Mouse (Mus musculus) stomach, postnatal 0 days (tissue): ENCODE measurements around the gene Wdr27. TPM values are rescaled to one million over a fixed set of nuclear protein-coding genes. Genes with fewer than 3 reads are reported as not detected.
"Not testable (repeated sequence)": the region's sequence is repeated elsewhere in the genome, so short reads cannot be mapped to it uniquely, and the experiment has no call there.

Experiments used
- ATAC-seq: fragments of 200-750 bp; cut with Nextera tagmentation; 2 replicates; pipeline ENCODE4 v1.8.0; 2017; ENCODE audit not compliant: low FRiP score, low TSS enrichment
- DNase-seq: peaks from one replicate; pipeline ENCODE4 v3.0.0-alpha.2; 2016; ENCODE audit warnings: low spot score
- H3K27ac ChIP-seq: fragments of 300-500 bp; sonication (generic); replicated peaks from 2 replicates; pipeline ENCODE4 v1.5.1; 2014; ENCODE audit warnings: mild to moderate bottlenecking, control low read depth
- H3K27me3 ChIP-seq: fragments of 300-500 bp; sonication (generic); 2 replicates; pipeline ENCODE4 v1.6.1; 2014; ENCODE audit warnings: low read length; ENCODE audit not compliant: control insufficient read depth, insufficient read depth
- H3K36me3 ChIP-seq: fragments of 300-500 bp; sonication (generic); 2 replicates; pipeline ENCODE4 v1.6.1; 2014; ENCODE audit warnings: low read length, mixed read lengths; ENCODE audit not compliant: control insufficient read depth, insufficient read depth
- H3K4me1 ChIP-seq: fragments of 300-500 bp; sonication (generic); replicated peaks from 2 replicates; pipeline ENCODE4 v1.6.1; 2014; ENCODE audit warnings: antibody characterized with exemption; ENCODE audit not compliant: control insufficient read depth, insufficient read depth
- H3K4me2 ChIP-seq: fragments of 300-500 bp; sonication (generic); replicated peaks from 2 replicates; pipeline ENCODE4 v1.6.1; 2014; ENCODE audit warnings: low read depth, mild to moderate bottlenecking, control low read depth, moderate library complexity
- H3K4me3 ChIP-seq: fragments of 300-500 bp; sonication (generic); 2 replicates; pipeline ENCODE4 v1.5.1; 2014; ENCODE audit warnings: low read depth, low read length, control low read depth
- H3K9ac ChIP-seq: fragments of 300-500 bp; sonication (generic); 2 replicates; pipeline ENCODE4 v1.6.1; 2014; ENCODE audit warnings: mild to moderate bottlenecking, low read length, control low read depth, mixed read lengths
- H3K9me3 ChIP-seq: fragments of 300-500 bp; sonication (generic); 2 replicates; pipeline ENCODE4 v1.6.1; 2016; ENCODE audit warnings: low read length; ENCODE audit not compliant: control insufficient read depth
- CTCF ChIP-seq: IDR thresholded peaks from 2 replicates; pipeline ENCODE4 v1.5.1; 2016; ENCODE audit warnings: antibody characterized with exemption, low read depth, mild to moderate bottlenecking, moderate library complexity
- EP300 ChIP-seq: optimal IDR thresholded peaks from 2 replicates; pipeline ENCODE3; 2016; ENCODE audit warnings: antibody characterized with exemption
- WGBS: fragments of 180-500 bp; shearing (Covaris S2); extraction: QIAGEN DNeasy Blood & Tissue Kit; methylation state at CpG from one replicate; pipeline ENCODE4 v1.1.7; 2014; 5-methylcytosine and 5-hydroxymethylcytosine counted together
- polyA plus RNA-seq: library from polyadenylated mRNA; unstranded; fragments of >200 nt; fragmentation: Nextera tagmentation; extraction: Ambion mirVana; gene quantifications from 2 replicates; pipeline ENCODE4 v1.2.1, GENCODE M21; 2015

Wdr27 gene
- polyA plus RNA-seq, 1 experiment from 2014 or later = 9.0 TPM

GRCm38 (mm10) chr17:14949161-14949827 is 6.3 kb upstream of the Wdr27 start:
- Histone ChIP-seq H3K9ac (no peak overlapping the region), H3K27ac (no peak overlapping the region), H3K4me3 (no peak overlapping the region), H3K9me3 (no peaks in the 10 kb centered on the region), H3K4me1 (no peaks in the 10 kb centered on the region), H3K27me3 (no peaks in the 10 kb centered on the region), H3K36me3 (peaks cover 7% of the 10 kb centered on the region), H3K4me2 (no peak overlapping the region)
- DNase-seq (peak; percentile 46), ATAC-seq (peak; percentile 83)
- 62% methylated on average over 7 of the region's 7 CpGs for WGBS
- no peak for TF ChIP-seq EP300
- no peak for TF ChIP-seq CTCF

GRCm38 (mm10) chr17:14944551-14944950 is 1.6 kb upstream of the Wdr27 start:
- ATAC-seq = no peak
- Histone ChIP-seq H3K36me3 (no peaks in the 10 kb centered on the region), H3K4me1 (no peaks in the 10 kb centered on the region), H3K4me3 (no peak overlapping the region; the same call in 1 of the 2 replicates), H3K27me3 (no peaks in the 10 kb centered on the region), H3K9me3 (no peaks in the 10 kb centered on the region), H3K27ac (no peak overlapping the region), H3K4me2 (peak overlapping the region; percentile 94), H3K9ac (no peak overlapping the region)
- DNase-seq = no peak
- TF ChIP-seq CTCF (no peak), EP300 (no peak)
- 91% methylated on average over 1 of the region's 1 CpGs for WGBS

GRCm38 (mm10) chr17:14943729-14944059 is 736 bp upstream of the Wdr27 start:
- TF ChIP-seq EP300 (no peak), CTCF (no peak)

GRCm38 (mm10) chr17:14942181-14942580 is 777 bp downstream of the Wdr27 start:
- DNase-seq, ATAC-seq, H3K27ac ChIP-seq, H3K4me1 ChIP-seq, H3K9me3 ChIP-seq, H3K4me3 ChIP-seq, H3K27me3 ChIP-seq, H3K36me3 ChIP-seq: not testable (repeated sequence)
- H3K4me2 ChIP-seq = peak overlapping the region; percentile 94
- peak overlapping the region; percentile 62; the same call in 1 of the 2 replicates for H3K9ac ChIP-seq
- 65% methylated on average over 6 of the region's 6 CpGs for WGBS

More at GRCm38 (mm10) chr17:14943729-14944059, 736 bp upstream of the Wdr27 start:
- H3K9me3 ChIP-seq = no peaks in the 10 kb centered on the region
- H3K27me3 ChIP-seq = no peaks in the 10 kb centered on the region
- no peak; the same call in 1 of the 2 replicates for ATAC-seq
- H3K36me3 ChIP-seq = no peaks in the 10 kb centered on the region
- peak overlapping the region; percentile 89 for H3K9ac ChIP-seq
- peak overlapping the region; percentile 90 for H3K27ac ChIP-seq
- no peak for DNase-seq
- 16% methylated on average over 16 of the region's 16 CpGs for WGBS
- peak overlapping the region; percentile 82 for H3K4me3 ChIP-seq
- peak overlapping the region; percentile 94 for H3K4me2 ChIP-seq
- H3K4me1 ChIP-seq = no peaks in the 10 kb centered on the region

GRCm38 (mm10) chr17:14935841-14936605 is 6.9 kb downstream of the Wdr27 start:
- no peak overlapping the region for H3K9ac ChIP-seq
- H3K4me3 ChIP-seq = no peak overlapping the region
- H3K4me2 ChIP-seq = no peak overlapping the region
- no peak for ATAC-seq
- H3K27me3 ChIP-seq = no peaks in the 10 kb centered on the region
- no peak for TF ChIP-seq CTCF
- no peak for TF ChIP-seq EP300
- no peaks in the 10 kb centered on the region for H3K36me3 ChIP-seq
- no peak overlapping the region for H3K27ac ChIP-seq
- 49% methylated on average over 5 of the region's 5 CpGs for WGBS
- no peaks in the 10 kb centered on the region for H3K9me3 ChIP-seq
- H3K4me1 ChIP-seq = no peaks in the 10 kb centered on the region
- no peak for DNase-seq

- not testable (repeated sequence) for H3K4me3 ChIP-seq, DNase-seq, H3K27ac ChIP-seq, H3K27me3 ChIP-seq, H3K9me3 ChIP-seq, H3K36me3 ChIP-seq, H3K4me2 ChIP-seq, ATAC-seq, H3K4me1 ChIP-seq, H3K9ac ChIP-seq
- 47% methylated on average over 13 of the region's 14 CpGs for WGBS
These were observed 7.7 kb downstream of the Wdr27 start for GRCm38 (mm10) chr17:14935280-14935679.
